ENCODE assay signal across 8 mouse cellular contexts in genomic region chr14:48120752-48121528, GRCm38 (mm10). TPM values are rescaled to one million over a fixed set of nuclear protein-coding genes. Genes with fewer than 3 reads are reported as not detected.
A peak's percentile ranks its signal among the peaks of the same experiment; 100 is the strongest.
DNase-seq lines count a peak whose midpoint lies in the region; ATAC-seq and TF ChIP-seq lines count a peak whose summit lies in the region.

Peli2 (plus strand) TSS chr14:48120823.

- H3K36me3 ChIP-seq in neural tube, embryonic 15.5 days, result no peaks in the 10 kb centered on the region

- peak within 1 kb of the TSS; percentile 95 for H3K27ac ChIP-seq in layer of hippocampus, adult 2 months
- H3K27ac ChIP-seq in neural tube, embryonic 15.5 days (replicated peaks), result peak within 1 kb of the TSS; percentile 87

- under 1% methylated on average over 107 of the region's 117 CpGs for WGBS in neural tube, embryonic 15.5 days

- peaks cover 61% of the 10 kb centered on the region for H3K4me1 ChIP-seq in neural tube, embryonic 15.5 days

- in situ Hi-C loops in Patski (cut with MboI; ENCODE audit: low pct_unique_long_range_greater_than_20kb), result no loop called here

- ATAC-seq in Patski, result peak; percentile 82
- ATAC-seq in neural tube, embryonic 15.5 days (ENCODE audit: low FRiP score), result peak; percentile 87

- no peaks in the 10 kb centered on the region for H3K9me3 ChIP-seq in neural tube, embryonic 15.5 days (replicated peaks)

- peak within 1 kb of the TSS; percentile 96 for H3K4me2 ChIP-seq in neural tube, embryonic 15.5 days

- no peak for DNase-seq in Patski (ENCODE audit: low read depth, low spot score)
- peak; percentile 79 for DNase-seq in cerebellum, adult 9-11 months
- DNase-seq in frontal cortex, postnatal 10 days (ENCODE audit: low spot score in 2 of 2), result peak; percentile 35 to 69
- peak; percentile 79 for DNase-seq in heart, postnatal 4 days
- DNase-seq in layer of hippocampus, adult 2 months (ENCODE audit: low spot score in 2 of 2), result peak; percentile 47 to 53
- peak; percentile 67 to 69 for DNase-seq in lung, adult 18-20 months
- peak; percentile 68 for DNase-seq in thymus, postnatal 4 days

- CTCF ChIA-PET in Patski (lab: Charles Lee), result interaction anchor here (1.2 kb wide), 1 partner anchor 36 kb away, joined by 5 read pairs; no protein-coding TSS in a partner anchor

- TF ChIP-seq CTCF in Patski (IDR thresholded peaks at IDR 0.05), result no peak
- TF ChIP-seq CTCF in layer of hippocampus, adult 2 months (conservative IDR thresholded peaks at IDR 0.05), result peak; percentile 52

- H3K9ac ChIP-seq in neural tube, embryonic 15.5 days (replicated peaks), result peak within 1 kb of the TSS; percentile 86

- H3K27me3 ChIP-seq in Patski, result peaks cover 23% of the 10 kb centered on the region
- H3K27me3 ChIP-seq in neural tube, embryonic 15.5 days (replicated peaks), result no peaks in the 10 kb centered on the region

- peak within 1 kb of the TSS; percentile 85 for H3K4me3 ChIP-seq in layer of hippocampus, adult 2 months
- H3K4me3 ChIP-seq in neural tube, embryonic 15.5 days (replicated peaks), result peak within 1 kb of the TSS; percentile 84

- POLR2A ChIA-PET in Patski (lab: Charles Lee), result interaction anchor here (0.6 kb wide), 1 partner anchor 43 kb away, joined by 4 read pairs; no protein-coding TSS in a partner anchor

RNA-seq across cellular contexts. Expression of gene Peli2, which starts in this region (rescaled TPM):
- polyA plus RNA-seq in Patski (2021), result 5.4 TPM
- 10 to 100 TPM; 12.1 to 12.8 TPM for total RNA-seq in heart, postnatal 4 days (2021)
- 10 to 100 TPM; 19.3 to 23.2 TPM for total RNA-seq in layer of hippocampus, adult 2 months (2021)
- polyA plus RNA-seq in neural tube, embryonic 15.5 days (2015; fragmentation: Nextera tagmentation; extraction: Ambion mirVana), result 6.8 and 7.0 TPM in 2 replicates
